Mouse (Mus musculus) ES-E14 (cell line): ENCODE data around the gene Adamts16. TPM values are rescaled to one million over a fixed set of nuclear protein-coding genes. Genes with fewer than 3 reads are reported as not detected.

Source experiments
- DNase-seq: peaks from one replicate; pipeline ENCODE4 v3.0.0-alpha.2; 2013; ENCODE audit warnings: low read depth, low spot score
- H3K27ac ChIP-seq: 2 replicates; pipeline ENCODE4 v1.5.1; 2012; ENCODE audit warnings: low read depth, mild to moderate bottlenecking, low read length, moderate library complexity, mixed read lengths; ENCODE audit not compliant: poor library complexity, insufficient read depth, severe bottlenecking
- H3K36me3 ChIP-seq: 2 replicates; pipeline ENCODE4 v1.6.1; 2012; ENCODE audit warnings: mild to moderate bottlenecking, low read length, moderate library complexity, mixed read lengths; ENCODE audit not compliant: control insufficient read depth, poor library complexity, insufficient read depth, severe bottlenecking
- H3K4me1 ChIP-seq, 2 experiments: fragments of 150-350 bp in 1 of 2; sonication (generic) in 1 of 2; 2 replicates each; pipeline ENCODE4 v1.6.1; 2012; ENCODE audit warnings: low read length in 2 of 2, mild to moderate bottlenecking in 1 of 2, mixed read lengths in 1 of 2; ENCODE audit not compliant: control insufficient read depth in 2 of 2, insufficient read depth in 2 of 2, poor library complexity in 1 of 2
- H3K4me3 ChIP-seq, 2 experiments: fragments of 150-350 bp in 1 of 2; sonication (generic) in 1 of 2; 2 replicates each; pipeline ENCODE4 v1.5.1; 2012; ENCODE audit warnings: low read length in 2 of 2, low read depth in 1 of 2, mild to moderate bottlenecking in 1 of 2, mixed read lengths in 1 of 2; ENCODE audit not compliant: insufficient read depth in 1 of 2, poor library complexity in 1 of 2, severe bottlenecking in 1 of 2
- H3K9ac ChIP-seq: 2 replicates; pipeline ENCODE4 v1.6.1; 2012; ENCODE audit warnings: low read depth, mild to moderate bottlenecking, low read length, mixed read lengths; ENCODE audit not compliant: poor library complexity, insufficient read depth, severe bottlenecking
- H3K9me3 ChIP-seq: fragments of 150-350 bp; sonication (generic); 2 replicates; pipeline ENCODE4 v1.6.1; 2012; ENCODE audit warnings: low read depth, mild to moderate bottlenecking, low read length; ENCODE audit not compliant: control insufficient read depth, insufficient read depth
- CHD2 ChIP-seq: IDR thresholded peaks from 2 replicates; pipeline ENCODE4 v1.6.1; 2014; ENCODE audit warnings: mild to moderate bottlenecking, low read depth, low read length, inconsistent platforms
- HCFC1 ChIP-seq: IDR thresholded peaks from 2 replicates; pipeline ENCODE4 v1.6.1; 2012; ENCODE audit warnings: low read length, inconsistent platforms, borderline replicate concordance; ENCODE audit not compliant: insufficient read depth
- MAFK ChIP-seq: IDR thresholded peaks from 2 replicates; pipeline ENCODE4 v1.6.1; 2014; ENCODE audit warnings: mild to moderate bottlenecking, low read depth, low read length, inconsistent platforms; ENCODE audit not compliant: insufficient read depth
- ZC3H11A ChIP-seq: IDR thresholded peaks from 2 replicates; pipeline ENCODE4 v1.6.1; 2012; ENCODE audit warnings: low read depth, mild to moderate bottlenecking, inconsistent platforms, low read length, borderline replicate concordance
- ZNF384 ChIP-seq: IDR thresholded peaks from 2 replicates; pipeline ENCODE4 v1.6.1; 2012; ENCODE audit warnings: low read depth, low read length, inconsistent platforms
- in situ Hi-C, 2 experiments: fragments of 600-800 bp; cut with MboI; formaldehyde crosslinking; loops; one replicate each; pipeline ENCODE4 v1.15.1; 2025; ENCODE audit warnings: low sequenced_read_pairs in 2 of 2, inconsistent platforms in 1 of 2; ENCODE audit not compliant: unreplicated experiment in 2 of 2
- total RNA-seq: library from RNA; depleted of rRNA; stranded (reverse); fragments of 300-350 nt; gene quantifications from 2 replicates; pipeline ENCODE4 v1.2.3, GENCODE M21; 2012

Adamts16 gene
- total RNA-seq, 1 experiment: 0.13 TPM

DNA sequence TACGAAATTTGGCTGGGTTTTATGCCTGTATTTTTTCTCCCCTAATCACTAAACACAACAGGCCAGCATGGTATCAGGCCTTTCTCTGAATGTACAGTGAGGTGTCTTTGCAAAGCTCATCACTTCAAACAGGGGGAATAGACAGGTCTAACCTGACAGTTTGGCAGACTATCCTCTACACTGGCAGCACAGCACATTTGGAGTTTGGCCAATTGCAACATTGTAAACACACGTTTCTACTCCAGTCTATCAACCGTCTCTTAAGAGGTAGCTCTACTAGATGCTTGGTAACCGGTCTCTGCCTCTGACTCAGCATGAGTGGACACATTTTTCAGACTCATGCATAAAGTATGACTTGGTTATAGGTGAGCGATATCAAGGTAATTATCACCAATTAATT, 4.0 kb downstream of the Adamts16 start:
- no peaks in the 10 kb centered on the region for H3K36me3 ChIP-seq
- in situ Hi-C loops: loop anchor here (5.0 to 25.0 kb wide), 2 partner anchors 195 to 200 kb away; partner anchors contain the start of gene Ice1 (in 1 of the 2)
- TF ChIP-seq CHD2 (no peak), ZNF384 (no peak), MAFK (no peak), HCFC1 (no peak), ZC3H11A (no peak)
- H3K4me1 ChIP-seq: no peaks in the 10 kb centered on the region
- no peak overlapping the region for H3K27ac ChIP-seq
- H3K4me3 ChIP-seq: no peak overlapping the region
- no peak for DNase-seq
- H3K9ac ChIP-seq: no peak overlapping the region
- H3K9me3 ChIP-seq: no peaks in the 10 kb centered on the region

GRCm38 (mm10) chr13:70836246-70836645, 5.4 kb downstream of the Adamts16 start:
- in situ Hi-C loops: loop anchor here (5.0 to 25.0 kb wide), 2 partner anchors 194 to 199 kb away; partner anchors contain the start of gene Ice1 (in 1 of the 2)
- no peaks in the 10 kb centered on the region for H3K36me3 ChIP-seq
- no peak overlapping the region for H3K9ac ChIP-seq
- H3K4me3 ChIP-seq: no peak overlapping the region
- no peak overlapping the region for H3K27ac ChIP-seq
- H3K4me1 ChIP-seq: no peaks in the 10 kb centered on the region
- DNase-seq: no peak
- no peak for TF ChIP-seq ZNF384
- no peak for TF ChIP-seq CHD2
- no peak for TF ChIP-seq ZC3H11A
- TF ChIP-seq HCFC1: no peak
- no peak for TF ChIP-seq MAFK
- no peaks in the 10 kb centered on the region for H3K9me3 ChIP-seq

DNA sequence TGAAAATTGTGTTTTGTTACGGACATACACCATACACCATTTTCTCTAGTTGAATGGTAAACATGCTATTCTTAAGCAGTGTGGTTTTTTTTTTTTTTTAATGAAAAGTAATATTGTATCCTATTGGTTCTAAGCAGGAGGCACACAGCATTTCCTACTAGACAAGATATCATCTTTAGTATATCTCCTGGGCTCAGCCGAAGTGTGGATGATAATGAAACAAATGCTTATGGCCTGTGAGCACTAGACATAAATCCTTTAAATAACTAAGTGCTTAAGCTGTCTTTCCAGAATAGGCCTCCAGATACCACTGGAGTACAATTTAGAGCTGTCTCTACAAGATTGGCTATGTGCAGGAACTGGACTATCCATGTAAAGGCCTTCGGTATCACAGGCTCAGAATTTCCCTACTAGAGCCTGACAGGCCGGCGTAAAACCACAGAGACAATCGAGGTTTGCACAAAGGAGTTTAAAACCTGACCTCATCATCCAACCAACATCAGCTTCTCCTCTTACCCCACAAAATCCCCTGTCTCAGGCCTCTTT, 8.9 kb downstream of the Adamts16 start:
- TF ChIP-seq CHD2: no peak
- no peak for TF ChIP-seq MAFK
- TF ChIP-seq ZC3H11A: no peak
- TF ChIP-seq HCFC1: no peak
- TF ChIP-seq ZNF384: no peak
- Histone ChIP-seq H3K36me3 (no peaks in the 10 kb centered on the region), H3K4me3 (no peak overlapping the region), H3K9me3 (no peaks in the 10 kb centered on the region), H3K27ac (no peak overlapping the region), H3K9ac (no peak overlapping the region), H3K4me1 (no peaks in the 10 kb centered on the region)
- DNase-seq: no peak
- in situ Hi-C loops: loop anchor here in 1 of 2 experiments (25.0 kb wide), 1 partner anchor 195 kb away; the partner anchor contains the start of gene Ice1

GRCm38 (mm10) chr13:70831041-70831440, 10.6 kb downstream of the Adamts16 start:
- TF ChIP-seq HCFC1 (no peak), ZNF384 (no peak), CHD2 (no peak), ZC3H11A (no peak), MAFK (no peak)
- Histone ChIP-seq H3K27ac (no peak overlapping the region), H3K9me3 (no peaks in the 10 kb centered on the region), H3K9ac (no peak overlapping the region), H3K4me1 (no peaks in the 10 kb centered on the region), H3K4me3 (no peak overlapping the region), H3K36me3 (no peaks in the 10 kb centered on the region)
- no peak for DNase-seq
- in situ Hi-C loops: loop anchor here in 1 of 2 experiments (25.0 kb wide), 1 partner anchor 194 kb away; the partner anchor contains the start of gene Ice1
